ENCODE assay signal across 8 mouse cellular contexts in genomic region chr11:114217245-114217757, GRCm38 (mm10).
DNase-seq lines count a peak whose midpoint lies in the region; ATAC-seq lines count a peak whose summit lies in the region.

No protein-coding gene starts in this region.

- peaks cover 35% of the 10 kb centered on the region for H3K4me1 ChIP-seq in heart, embryonic 12.5 days (replicated peaks)
- peaks cover 14% of the 10 kb centered on the region for H3K4me1 ChIP-seq in hindbrain, embryonic 11.5 days (replicated peaks; ENCODE audit: control insufficient read depth, insufficient read depth, low read length)
- H3K4me1 ChIP-seq in midbrain, embryonic 12.5 days, result peaks cover 29% of the 10 kb centered on the region

- H3K27ac ChIP-seq in heart, embryonic 12.5 days (ENCODE audit: poor library complexity, severe bottlenecking), result no peak overlapping the region
- H3K27ac ChIP-seq in hindbrain, embryonic 11.5 days (ENCODE audit: low read depth, low read length), result peak overlapping the region; percentile 39
- no peak overlapping the region for H3K27ac ChIP-seq in midbrain, embryonic 12.5 days (replicated peaks)

- intact Hi-C loops in heart, postnatal 10 days (cut with DNase I), result no loop called here

- no peak for DNase-seq in heart, postnatal 10 days
- DNase-seq in ZHBTc4 (ENCODE audit: low read depth, low spot score), result peak; percentile 68
- peak; percentile 55 for DNase-seq in hindbrain, embryonic 11.5 days (ENCODE audit: low spot score)
- DNase-seq in layer of hippocampus, postnatal 25 days (ENCODE audit: extremely low spot score in 1 of 2, low spot score in 1 of 2), result no peak
- DNase-seq in thymus, adult 18-20 months, result no peak
- DNase-seq in right cerebral cortex, postnatal 14 days, result no peak

- 3% methylated on average over 15 of the region's 15 CpGs for WGBS in heart, embryonic 12.5 days
- WGBS in hindbrain, embryonic 11.5 days, result 2% methylated on average over 15 of the region's 15 CpGs
- WGBS in midbrain, embryonic 12.5 days, result 1% methylated on average over 15 of the region's 15 CpGs

- no peaks in the 10 kb centered on the region for H3K27me3 ChIP-seq in heart, embryonic 12.5 days (replicated peaks)
- no peaks in the 10 kb centered on the region for H3K27me3 ChIP-seq in hindbrain, embryonic 11.5 days (ENCODE audit: control insufficient read depth, insufficient read depth, low read length)
- peaks cover 24% of the 10 kb centered on the region for H3K27me3 ChIP-seq in midbrain, embryonic 12.5 days

- peak overlapping the region; percentile 72 for H3K4me2 ChIP-seq in heart, embryonic 12.5 days
- H3K4me2 ChIP-seq in hindbrain, embryonic 11.5 days (replicated peaks; ENCODE audit: low read depth, low read length), result peak overlapping the region; percentile 41
- H3K4me2 ChIP-seq in midbrain, embryonic 12.5 days (replicated peaks), result peak overlapping the region; percentile 53

- peak overlapping the region; percentile 41 for H3K4me3 ChIP-seq in heart, embryonic 12.5 days
- peak overlapping the region; percentile 17; the same call in 1 of the 2 replicates for H3K4me3 ChIP-seq in hindbrain, embryonic 11.5 days (ENCODE audit: low read depth, low read length)
- peak overlapping the region; percentile 29 for H3K4me3 ChIP-seq in midbrain, embryonic 12.5 days

- H3K9me3 ChIP-seq in heart, embryonic 12.5 days (replicated peaks), result 0 out of 2 replicates have a peak, but pooled peaks cover 4% of the 10 kb centered on the region
- no peaks in the 10 kb centered on the region for H3K9me3 ChIP-seq in hindbrain, embryonic 11.5 days (ENCODE audit: control insufficient read depth, low read length)
- H3K9me3 ChIP-seq in midbrain, embryonic 12.5 days, result no peaks in the 10 kb centered on the region

- no peaks in the 10 kb centered on the region for H3K36me3 ChIP-seq in heart, embryonic 12.5 days
- H3K36me3 ChIP-seq in hindbrain, embryonic 11.5 days (ENCODE audit: control insufficient read depth, insufficient read depth, low read length), result no peaks in the 10 kb centered on the region
- no peaks in the 10 kb centered on the region for H3K36me3 ChIP-seq in midbrain, embryonic 12.5 days

- ATAC-seq in heart, embryonic 12.5 days (ENCODE audit: insufficient number of reproducible peaks, low FRiP score), result no peak
- ATAC-seq in hindbrain, embryonic 11.5 days (ENCODE audit: low FRiP score), result peak; percentile 45; the same call in 1 of the 2 replicates
- peak; percentile 72 for ATAC-seq in midbrain, embryonic 12.5 days (ENCODE audit: low FRiP score, low read depth)

- peak overlapping the region; percentile 35 for H3K9ac ChIP-seq in heart, embryonic 12.5 days
- H3K9ac ChIP-seq in hindbrain, embryonic 11.5 days (ENCODE audit: low read depth, low read length), result 0 out of 2 replicates have a peak overlapping the region, but pooled peaks have one; percentile 21
- H3K9ac ChIP-seq in midbrain, embryonic 12.5 days (replicated peaks), result peak overlapping the region; percentile 31

Comparison
In these comparisons a context has a peak if more than half of its experiments do, and no peak if none do; other contexts are left out.
1. DNase-seq: peak in ZHBTc4 (single experiment) and hindbrain, embryonic 11.5 days (single experiment); none in heart, postnatal 10 days (0 of 2), layer of hippocampus, postnatal 25 days (0 of 2), thymus, adult 18-20 months (0 of 2) and right cerebral cortex, postnatal 14 days (single experiment).
2. Peak in every context shown above with its lines, with median percentiles within 50 percentile points of each other: H3K4me2 ChIP-seq, H3K4me3 ChIP-seq and H3K9ac ChIP-seq.